Mouse (Mus musculus): ENCODE results near the gene Gfra1.

The Gfra1 gene

DNA sequence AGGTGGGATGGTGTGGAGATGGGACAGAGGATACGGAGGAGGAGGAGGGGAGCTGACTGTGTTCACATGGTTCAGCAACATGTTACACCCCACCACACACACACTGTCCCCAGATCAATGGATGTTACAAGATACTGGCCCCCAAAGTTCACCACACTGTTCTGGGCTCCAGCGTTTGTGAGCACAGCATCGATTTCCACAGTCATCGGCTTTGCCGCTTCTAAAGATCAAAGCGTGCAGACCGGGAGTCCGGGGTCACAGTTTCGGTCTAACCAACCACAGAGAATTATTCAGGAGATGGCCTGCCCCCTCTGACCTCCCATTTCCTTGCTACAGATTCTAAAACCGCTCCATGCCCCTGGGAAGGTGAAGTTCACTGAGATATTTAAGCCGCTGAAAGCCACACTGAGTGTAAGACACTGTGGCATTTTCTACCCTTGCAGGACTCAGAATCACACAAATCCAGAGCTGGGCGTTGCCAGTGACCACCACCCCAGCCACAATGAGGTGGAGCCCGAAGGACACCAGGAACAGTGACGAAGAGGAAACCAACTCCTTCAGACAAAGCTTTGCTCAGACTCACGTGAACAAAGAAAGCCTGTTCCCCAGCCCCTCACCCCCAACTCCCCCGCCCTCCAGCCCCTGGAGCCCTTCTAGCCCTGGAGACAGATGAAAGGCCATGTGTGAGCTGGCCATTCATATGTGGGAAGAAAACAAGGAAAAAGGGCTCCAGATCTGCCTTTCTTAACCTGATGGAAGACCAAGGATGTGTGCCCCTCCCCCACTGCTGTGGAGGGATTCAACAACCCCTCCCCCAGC is 59.7 kb downstream of the Gfra1 start:
- in situ Hi-C loops (cut with MboI, MseI), result no loop called here

DNA sequence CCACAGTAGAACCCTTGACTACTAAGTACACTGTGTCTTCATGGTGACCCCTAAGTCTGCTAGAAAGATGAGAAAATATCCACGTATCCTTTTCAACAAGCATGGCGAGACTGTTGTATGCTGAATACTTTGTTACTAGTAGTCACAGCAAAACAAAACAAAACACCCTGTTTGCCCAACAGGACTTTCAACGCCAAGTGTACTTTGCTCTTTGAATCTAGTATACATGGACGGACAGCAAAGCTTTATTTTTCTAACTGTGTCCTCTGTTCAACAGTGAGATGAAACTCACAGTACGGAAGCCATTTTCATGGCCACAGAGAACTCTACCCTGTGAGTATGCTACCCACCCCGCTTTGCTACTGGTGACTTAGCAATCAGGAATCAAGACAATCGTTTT is 62.6 kb downstream of the Gfra1 start:
- in situ Hi-C loops (cut with MboI, MseI), result no loop called here

DNA sequence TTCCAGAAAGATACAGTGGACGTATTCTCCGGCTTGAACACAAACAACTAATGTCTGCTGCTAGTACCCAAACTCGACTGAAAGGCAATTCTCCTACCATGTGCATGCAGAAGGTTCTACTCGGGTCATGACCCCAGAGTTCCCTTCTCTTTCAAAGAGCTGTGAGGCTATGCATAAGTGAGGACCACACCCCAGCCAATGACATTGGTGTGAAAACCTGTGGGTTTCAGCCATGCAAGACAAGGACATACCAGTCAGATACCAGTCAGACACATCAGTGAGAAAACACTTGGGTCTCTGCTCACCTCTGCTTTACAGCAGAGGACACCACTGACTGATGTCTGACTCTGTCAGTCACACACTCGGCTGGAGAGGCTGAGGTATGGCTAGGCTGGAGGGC is 63.9 kb downstream of the Gfra1 start:
- in situ Hi-C loops (cut with MboI, MseI), result no loop called here

DNA sequence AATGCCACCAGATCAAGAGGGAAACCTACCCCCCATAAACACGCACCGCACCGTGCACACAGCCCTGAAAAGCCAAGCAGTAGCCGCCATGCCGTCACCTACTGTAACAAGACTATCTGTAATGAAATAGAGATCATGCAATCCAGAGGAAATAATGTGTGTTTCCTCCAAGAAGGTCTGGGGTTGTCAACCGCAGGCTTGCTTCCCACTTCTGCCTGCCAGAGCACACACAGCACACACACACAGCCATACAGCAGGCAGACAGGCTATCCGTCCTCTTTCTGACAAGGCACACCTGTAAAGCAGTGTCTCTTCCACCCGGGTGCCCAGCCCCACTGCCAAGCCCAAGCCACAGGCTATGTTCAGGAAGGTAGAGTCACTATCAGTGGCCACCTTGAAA is 66.2 kb downstream of the Gfra1 start:
- in situ Hi-C loops (cut with MboI, MseI), result no loop called here

DNA sequence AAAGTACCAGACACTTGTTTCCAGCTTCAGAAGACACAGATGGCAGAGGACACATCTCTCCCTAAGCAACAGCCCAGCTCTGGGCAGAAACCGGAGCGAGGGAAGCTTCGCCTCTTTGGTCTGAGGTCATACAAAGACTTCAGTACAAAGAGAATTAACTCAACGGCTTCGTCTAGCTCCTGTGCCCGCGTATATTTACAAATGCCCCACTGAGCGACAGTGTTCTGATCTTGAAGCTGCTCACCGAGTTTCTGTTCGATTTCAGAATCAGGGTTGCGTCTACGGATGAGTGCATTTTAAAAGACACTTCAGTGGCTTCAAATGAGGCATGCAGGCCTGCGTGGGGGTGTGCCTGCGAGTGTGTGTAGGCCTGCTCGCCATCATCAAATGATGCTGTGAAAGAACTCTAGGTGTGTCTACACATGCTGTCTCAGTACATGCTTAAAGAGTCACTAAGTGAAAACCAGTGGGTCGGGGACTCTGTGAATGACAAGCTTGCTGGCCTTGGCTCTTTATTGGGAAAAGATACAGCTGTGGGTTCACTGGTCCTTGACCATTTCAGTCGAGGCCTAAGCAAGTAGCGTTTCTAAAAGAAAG is 66.8 kb downstream of the Gfra1 start:
- in situ Hi-C loops (cut with MboI, MseI), result no loop called here

DNA sequence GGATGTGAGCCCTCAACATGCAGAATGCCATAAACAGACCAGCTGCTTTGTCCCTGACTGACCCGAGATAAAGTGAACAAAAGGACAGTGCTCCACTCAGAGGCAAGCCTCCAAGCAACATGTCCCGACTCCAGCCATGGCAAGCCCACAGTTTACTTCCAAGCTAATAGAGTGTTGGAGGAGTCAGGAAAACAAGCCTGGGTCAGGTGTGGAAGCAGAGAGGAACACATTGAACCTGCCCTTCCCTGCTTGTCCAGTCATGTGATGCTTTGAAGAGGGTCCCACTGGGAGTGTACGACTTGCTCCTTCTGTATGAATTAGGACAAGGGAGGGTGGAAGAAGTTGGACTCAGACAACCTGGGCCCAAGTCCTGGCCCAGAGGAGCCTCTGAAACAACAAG is 72.4 kb downstream of the Gfra1 start:
- in situ Hi-C loops (cut with MboI, MseI), result no loop called here

DNA sequence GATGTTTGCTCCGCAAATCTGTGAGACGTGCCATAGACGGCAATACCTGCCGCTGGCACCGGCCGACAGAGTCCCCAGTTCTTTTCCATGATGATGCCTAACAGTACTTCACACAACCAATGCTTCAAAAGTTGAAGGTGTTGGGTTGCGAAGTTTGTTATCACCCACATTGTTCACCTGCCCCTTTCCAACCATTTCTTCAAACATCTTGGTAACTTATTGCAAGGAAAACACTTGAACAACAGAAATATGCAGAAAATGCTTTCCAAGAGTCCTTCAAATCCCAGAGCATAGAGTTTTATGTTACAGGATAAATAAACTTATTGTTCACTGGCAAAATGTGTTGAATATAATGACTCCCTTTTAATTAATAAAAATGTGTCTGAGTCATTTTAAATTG is 73.2 kb downstream of the Gfra1 start:
- in situ Hi-C loops (cut with MboI, MseI), result no loop called here

DNA sequence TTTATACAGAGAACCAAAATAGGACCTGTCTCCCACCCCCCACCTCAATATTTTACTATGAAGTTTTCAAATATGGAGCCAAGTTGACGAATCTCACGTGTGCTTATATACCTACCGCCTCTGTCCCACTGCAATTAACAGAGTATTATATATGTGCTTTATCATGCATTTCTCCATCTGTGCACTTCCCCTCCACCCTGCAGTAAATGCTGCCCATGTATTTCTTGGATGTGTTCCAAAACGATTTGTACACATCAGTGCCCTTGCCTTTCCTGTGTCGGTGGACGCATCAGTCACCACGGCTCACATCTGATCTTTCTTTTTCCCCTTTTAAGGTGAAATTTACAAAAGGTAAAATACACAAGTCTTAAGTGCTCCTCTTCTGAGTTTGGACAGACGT is 77.7 kb downstream of the Gfra1 start:
- in situ Hi-C loops (cut with MboI, MseI), result no loop called here

DNA sequence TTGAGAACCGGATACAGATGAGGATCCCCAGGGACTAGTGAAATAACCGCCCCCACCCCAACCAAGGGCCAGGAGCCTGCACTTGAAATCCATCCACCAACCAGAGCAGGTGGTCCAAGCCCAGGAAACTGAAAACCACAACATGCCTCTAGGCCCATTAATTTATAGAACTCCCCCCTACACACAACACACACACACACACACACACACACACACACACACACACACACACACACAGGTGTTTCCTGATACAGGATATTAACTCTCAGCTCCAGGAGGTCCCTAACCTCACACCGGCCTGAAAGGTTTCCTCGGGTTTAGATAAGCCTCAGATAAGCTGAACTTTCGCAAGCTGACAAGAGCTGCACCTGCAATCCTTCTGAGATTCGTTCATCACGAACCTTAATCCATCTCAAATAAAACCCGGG is 79.0 kb downstream of the Gfra1 start:
- in situ Hi-C loops (cut with MboI, MseI), result no loop called here

DNA sequence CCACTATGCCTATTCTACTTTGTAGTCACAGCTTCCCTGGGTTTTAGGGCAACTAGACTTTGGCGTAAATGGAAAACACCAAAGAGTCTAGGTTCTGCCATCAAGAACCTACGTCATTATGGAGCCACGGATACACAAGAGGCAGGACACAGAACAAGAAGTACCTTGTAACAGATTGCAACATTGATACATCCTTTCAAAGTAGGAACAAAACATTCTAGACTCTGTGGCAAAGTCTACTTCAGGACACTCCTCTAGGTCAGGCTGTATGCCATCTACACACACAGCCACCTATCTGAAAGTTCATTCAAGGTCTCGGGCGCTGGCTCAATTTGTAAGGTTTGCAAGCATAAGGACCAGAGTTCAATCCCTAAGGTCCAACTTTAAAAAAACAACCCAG is 81.1 kb downstream of the Gfra1 start:
- in situ Hi-C loops (cut with MboI, MseI), result no loop called here

DNA sequence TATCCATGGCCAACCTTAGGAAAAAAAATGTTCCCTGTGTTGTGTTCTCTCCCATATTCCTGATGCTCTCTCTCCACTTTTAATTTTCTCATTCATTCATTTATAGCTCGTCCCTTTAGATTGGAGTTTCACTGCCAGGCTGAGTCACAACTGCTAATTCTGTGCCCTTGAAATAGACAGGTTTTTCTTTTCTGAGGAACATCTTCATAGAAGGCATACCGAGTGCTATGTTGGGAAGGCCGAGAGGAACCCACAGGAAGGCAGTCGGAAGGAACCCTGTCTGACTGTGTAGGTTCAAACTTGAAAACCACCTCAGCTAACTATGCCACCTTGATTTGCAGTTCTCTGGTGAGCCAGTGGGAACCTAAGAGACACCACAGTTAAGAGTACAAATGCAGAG is 81.6 kb downstream of the Gfra1 start:
- in situ Hi-C loops (cut with MboI, MseI), result no loop called here

DNA sequence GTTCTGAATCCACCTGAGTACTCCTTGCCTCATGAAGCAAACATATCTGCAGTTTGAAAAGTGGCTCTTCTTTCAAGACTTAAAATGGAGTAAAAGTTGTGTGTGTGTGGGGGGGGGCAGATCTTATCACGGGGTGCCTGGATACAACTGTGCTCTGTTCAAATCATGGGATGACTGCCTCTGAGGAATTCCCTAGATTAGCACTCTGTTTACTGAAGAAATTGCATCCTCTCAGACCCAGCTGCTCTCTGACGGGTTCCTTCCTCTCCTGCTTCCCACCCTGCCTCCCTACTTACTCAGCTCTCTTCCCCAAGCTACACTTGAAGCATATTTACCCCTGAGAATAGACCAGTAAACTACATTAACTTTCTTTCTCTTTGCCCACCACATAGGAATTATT is 87.2 kb downstream of the Gfra1 start:
- in situ Hi-C loops (cut with MboI, MseI), result no loop called here

DNA sequence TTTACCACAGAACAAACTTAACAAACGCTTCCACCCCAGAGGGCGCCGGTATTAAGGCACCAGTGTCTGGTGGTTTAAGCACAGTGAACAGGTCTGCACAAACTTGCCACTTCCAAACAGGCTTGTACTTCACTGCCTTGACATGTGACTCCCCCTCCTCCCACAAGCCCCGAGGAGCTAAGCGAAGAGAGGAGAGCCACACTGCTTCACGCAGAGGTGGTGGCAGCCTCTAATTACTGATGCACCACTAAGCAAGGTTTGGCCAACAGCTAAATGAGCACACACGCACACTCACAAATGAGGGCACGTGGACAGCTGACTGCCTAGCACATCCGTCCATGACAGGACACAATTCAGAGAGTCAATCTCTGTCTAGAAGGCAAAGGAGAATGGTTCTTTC is 91.0 kb downstream of the Gfra1 start:
- in situ Hi-C loops (cut with MboI, MseI), result no loop called here

DNA sequence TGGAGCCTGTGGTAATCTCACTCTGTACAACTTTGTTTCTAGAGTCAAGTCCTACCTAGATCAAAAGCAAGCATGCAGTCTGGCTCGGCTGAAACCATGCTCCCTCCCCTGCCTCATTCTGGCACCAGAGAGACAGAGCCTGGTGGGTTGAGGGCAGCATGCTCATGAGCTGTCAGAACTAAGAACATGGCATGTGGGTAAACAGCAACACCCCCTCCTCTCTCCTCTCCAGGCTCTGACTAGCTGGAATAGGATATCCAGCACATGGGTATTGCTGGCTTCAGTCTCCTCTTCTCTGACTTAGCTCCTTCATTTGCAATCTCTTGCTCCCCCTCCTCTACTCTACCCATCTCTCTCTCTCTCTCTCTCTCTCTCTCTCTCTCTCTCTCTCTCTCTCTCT is 94.7 kb downstream of the Gfra1 start:
- in situ Hi-C loops (cut with MboI, MseI), result no loop called here

DNA sequence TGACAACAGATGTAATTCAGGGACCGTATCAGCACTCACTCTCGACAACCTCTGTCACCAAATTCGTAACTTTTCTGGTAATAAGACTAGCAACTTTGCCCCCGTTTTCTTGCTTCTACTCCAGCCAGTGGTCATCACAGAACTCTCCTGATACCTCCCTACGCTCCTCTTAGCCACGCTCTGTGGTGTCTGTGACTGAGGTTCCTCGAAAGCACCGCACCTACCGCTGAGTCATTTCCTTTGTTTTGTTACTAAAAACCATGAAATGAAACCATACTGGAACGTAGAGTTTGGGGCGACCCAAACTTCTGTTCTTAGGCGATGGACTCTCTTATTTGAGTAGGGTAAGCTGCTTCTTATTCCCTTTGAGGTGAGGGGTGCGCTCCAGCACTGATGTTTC is 97.6 kb downstream of the Gfra1 start:
- in situ Hi-C loops (cut with MboI, MseI), result no loop called here

DNA sequence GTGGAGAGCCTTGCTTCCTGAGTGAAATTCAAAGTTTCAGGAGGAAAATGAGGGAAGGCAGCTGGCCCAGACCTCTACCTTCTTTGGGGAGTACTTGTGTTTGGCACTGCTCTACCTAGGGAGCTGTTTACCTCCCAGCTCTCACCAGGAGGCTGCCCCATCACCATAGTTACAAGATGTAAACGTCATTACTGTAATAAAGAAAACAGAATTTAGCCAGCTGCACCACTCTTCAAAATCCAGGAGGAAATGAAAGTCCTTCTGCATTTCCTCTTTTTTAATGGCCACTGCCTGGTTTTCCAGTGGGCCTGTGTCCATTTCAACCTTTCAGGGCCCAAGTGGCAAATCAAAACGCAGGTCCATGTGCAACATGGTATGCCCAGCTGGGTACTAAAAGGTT is 101.8 kb downstream of the Gfra1 start:
- in situ Hi-C loops (cut with MboI, MseI), result no loop called here

DNA sequence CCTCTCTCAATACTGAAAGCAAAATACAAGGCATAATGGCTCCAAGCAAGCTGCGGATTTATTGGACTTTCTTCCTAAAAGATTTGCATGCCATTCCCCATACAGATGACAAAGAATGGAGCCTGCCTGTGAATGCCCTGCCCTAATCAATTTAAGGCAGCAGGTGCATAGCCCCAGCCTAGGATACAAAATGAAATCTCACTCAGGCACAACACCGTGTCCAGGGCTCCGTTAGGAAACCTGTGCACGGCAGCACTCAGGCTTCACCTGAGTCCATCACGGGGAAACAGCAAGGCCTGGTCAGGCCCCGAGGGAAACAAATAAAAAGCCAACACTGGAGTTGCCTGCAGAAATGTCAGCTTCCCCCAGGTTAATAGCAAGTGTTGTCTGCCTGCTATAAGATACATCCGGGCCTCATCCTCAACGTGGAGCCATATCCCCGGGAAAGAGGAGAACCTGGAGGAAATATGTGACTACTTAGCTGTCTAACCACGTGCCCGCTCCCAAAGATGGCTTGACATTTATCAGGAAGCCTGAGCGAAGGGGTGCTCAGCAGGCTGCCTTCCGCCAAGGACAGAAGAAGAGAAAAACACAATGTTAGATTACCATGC is 102.3 kb downstream of the Gfra1 start:
- in situ Hi-C loops (cut with MboI, MseI), result no loop called here

DNA sequence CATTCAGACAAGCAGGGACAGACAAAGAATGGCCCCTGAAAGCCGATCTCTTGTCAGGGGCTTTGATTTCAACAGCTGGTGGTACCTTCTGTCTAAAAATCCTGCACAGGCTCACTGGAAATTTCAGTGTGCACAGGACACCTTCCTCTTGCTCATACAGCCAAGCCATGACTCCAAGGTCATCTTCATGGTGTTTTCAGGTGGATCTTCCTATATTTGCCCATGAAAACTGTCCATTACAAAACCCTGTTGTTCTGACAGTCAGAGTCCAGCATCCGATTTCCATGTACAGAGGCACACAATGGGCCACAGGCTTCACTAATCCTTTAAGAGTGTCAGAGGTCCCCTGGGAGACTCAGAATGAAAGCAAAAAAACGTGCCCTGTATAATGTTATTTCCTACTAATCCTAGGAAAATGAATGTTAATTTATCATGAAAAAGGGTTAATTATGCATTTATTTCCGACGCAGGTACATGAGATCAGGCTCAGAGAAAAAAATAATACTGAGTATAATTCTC is 105.8 kb downstream of the Gfra1 start:
- in situ Hi-C loops (cut with MboI, MseI), result no loop called here

DNA sequence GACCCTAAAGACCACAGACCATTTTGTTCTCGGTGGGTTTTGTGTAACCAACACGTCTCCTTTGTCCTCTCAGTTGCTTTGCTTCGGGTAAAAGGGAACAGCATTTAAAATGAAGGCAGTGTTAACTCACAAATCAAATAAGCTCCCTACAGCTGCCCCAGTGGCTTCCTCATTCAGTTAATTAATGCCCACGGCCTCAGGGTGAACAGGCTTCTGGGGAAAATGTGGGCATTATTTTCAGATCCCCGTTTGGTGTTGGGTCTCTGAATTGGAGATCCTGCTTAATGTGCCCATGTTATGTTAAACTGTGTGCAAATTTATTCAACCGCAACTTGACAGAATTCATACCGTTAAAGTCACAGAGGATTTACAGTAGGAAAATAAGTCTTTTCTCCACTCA is 110.6 kb downstream of the Gfra1 start:
- in situ Hi-C loops (cut with MboI, MseI), result no loop called here

DNA sequence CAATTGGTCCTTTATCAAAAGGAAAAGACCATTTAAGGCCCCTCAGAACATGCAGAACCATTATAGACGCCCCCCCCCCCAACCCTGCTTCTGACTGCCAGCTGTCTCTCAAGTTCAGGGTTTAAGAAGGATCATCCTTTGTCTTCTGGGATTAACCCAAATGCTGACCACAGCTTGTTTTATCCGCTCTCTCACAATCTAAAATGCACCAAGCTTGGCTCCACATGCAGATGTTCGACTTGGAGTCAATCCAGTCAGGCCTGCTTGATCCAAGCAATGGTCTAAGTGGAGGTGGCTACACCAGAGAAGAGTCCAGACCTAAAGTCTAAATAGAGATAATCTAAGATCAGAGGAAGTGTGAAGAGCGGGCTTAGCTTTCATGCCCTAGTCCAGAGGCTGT is 114.4 kb downstream of the Gfra1 start:
- in situ Hi-C loops (cut with MboI, MseI), result no loop called here

DNA sequence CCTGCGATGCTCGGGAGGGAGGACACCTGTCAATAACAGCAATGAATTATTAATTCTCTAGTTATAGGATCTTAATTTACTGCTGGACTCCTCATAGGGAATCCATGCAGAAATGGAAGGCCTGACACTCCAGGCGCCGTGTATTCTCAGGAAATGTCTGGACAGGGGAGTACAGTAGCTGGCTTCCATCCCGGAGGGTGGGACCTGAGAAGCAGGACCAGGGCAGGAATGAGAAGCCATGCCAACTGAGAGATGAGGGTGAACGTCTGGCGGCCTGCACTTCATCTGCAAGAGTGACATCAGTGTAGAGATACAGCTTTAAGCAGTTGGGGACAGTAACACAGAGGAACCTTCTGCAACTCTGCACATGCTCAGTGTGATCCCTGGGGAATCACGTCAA is 115.5 kb downstream of the Gfra1 start:
- in situ Hi-C loops (cut with MboI, MseI), result no loop called here

DNA sequence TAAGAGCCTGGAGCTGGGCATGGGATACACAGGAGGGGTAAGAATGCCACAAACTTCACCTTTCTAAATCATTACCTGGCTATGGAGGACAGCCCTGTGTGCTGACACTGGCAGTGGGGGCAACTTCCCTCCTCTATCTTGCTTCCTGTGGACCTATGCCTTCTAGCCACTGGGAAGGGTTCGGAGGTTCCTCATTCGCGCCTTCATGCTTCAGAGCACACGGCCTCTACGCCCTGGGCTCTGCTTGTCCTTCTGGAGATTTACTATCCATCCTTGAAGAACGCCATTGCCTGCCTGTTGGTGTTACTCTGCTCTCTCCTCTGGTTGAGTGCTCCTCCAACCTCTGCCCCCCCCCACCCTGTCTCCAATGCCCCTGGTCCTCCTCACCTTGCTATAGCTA is 118.9 kb downstream of the Gfra1 start:
- in situ Hi-C loops (cut with MboI, MseI), result no loop called here
